Comparison of ENCODE assay signal across 20 mouse cellular contexts in genomic region chr4:150038533-150038932, GRCm38 (mm10). TPM values are rescaled to one million over a fixed set of nuclear protein-coding genes. Genes with fewer than 3 reads are reported as not detected.
DNase-seq lines count a peak whose midpoint lies in the region; TF ChIP-seq lines count a peak whose summit lies in the region.
"Had no signal": no experiment of that assay in that cellular context is flagged by ENCODE, and none has a peak within 500 bp of the region (broad histone marks: within the 10 kb centered on the region; RNA-seq: fewer than 3 reads in every experiment).

No protein-coding gene starts in this region.

- H3K27me3 ChIP-seq in E14TG2a.4 (ENCODE audit: insufficient read depth, low read length): peaks cover 18% of the 10 kb centered on the region
- H3K27me3 ChIP-seq: Patski had no signal

- H3K4me3 ChIP-seq in E14TG2a.4 (replicated peaks; ENCODE audit: low read length): 0 out of 2 replicates have a peak overlapping the region, but pooled peaks have one; percentile 17

- peak; percentile 40 for DNase-seq in adrenal gland, adult 2 months
- DNase-seq in adrenal gland, adult 8-10 months: no peak
- DNase-seq in adrenal gland, postnatal 14 days: peak; percentile 40
- no peak for DNase-seq in adrenal gland, postnatal 4 days (ENCODE audit: low spot score in 2 of 2)
- DNase-seq in testis, postnatal 14 days (ENCODE audit: low spot score): peak; percentile 58
- no peak for DNase-seq in testis, postnatal 10 days (ENCODE audit: low spot score)
- DNase-seq in cerebellum, adult 8-10 months: no peak
- DNase-seq: adrenal gland, postnatal 10 days; adrenal gland, postnatal 25 days; B cell, adult 2 months; cerebellum, adult 11 months; cerebellum, adult 11-12 months; cerebellum, adult 18-20 months; cerebellum, adult 2 months; cerebellum, adult 9-10 months; cerebellum, adult 9-11 months; cerebellum, postnatal 10 days had no signal

- TF ChIP-seq CTCF in E14TG2a.4 (conservative IDR thresholded peaks at IDR 0.05; ENCODE audit: low read length): no peak

- H3K4me1 ChIP-seq in E14TG2a.4 (replicated peaks; ENCODE audit: low read depth, low read length): peaks cover 66% of the 10 kb centered on the region

- no peaks in the 10 kb centered on the region for H3K9me3 ChIP-seq in E14TG2a.4 (ENCODE audit: low read length)

- H3K36me3 ChIP-seq in E14TG2a.4 (ENCODE audit: insufficient read depth, low read length): no peaks in the 10 kb centered on the region
- H3K36me3 ChIP-seq: G1E had no signal

RNA-seq across cellular contexts. Expression of gene H6pd, which starts 29.7 kb away (rescaled TPM):
- total RNA-seq in adrenal gland, adult 2 months (2021): 100 to 1,000 TPM; 120 to 197 TPM
- polyA plus RNA-seq in adrenal gland, adult 2 months (2012; rRNA removed): 146 and 154 TPM in 2 replicates
- total RNA-seq in adrenal gland, adult 8-10 months (2022): 100 to 1,000 TPM; 122 to 173 (median 155) TPM
- total RNA-seq in adrenal gland, postnatal 14 days (2021): 115 and 132 TPM in 2 replicates
- 100 to 1,000 TPM; 108 to 120 TPM for total RNA-seq in adrenal gland, postnatal 4 days (2021)

RNA-seq across cellular contexts. Expression of gene Gpr157, which starts 48.6 kb away (rescaled TPM):
- total RNA-seq in adrenal gland, adult 2 months (2021): 1 to 10 TPM; 1.0 to 2.0 TPM
- 1.9 and 2.2 TPM in 2 replicates for polyA plus RNA-seq in adrenal gland, adult 2 months (2012; rRNA removed)
- 1 to 10 TPM; 1.4 to 3.3 (median 2.3) TPM for total RNA-seq in adrenal gland, adult 8-10 months (2022)
- total RNA-seq in adrenal gland, postnatal 14 days (2021): 1.3 and 2.3 TPM in 2 replicates
- total RNA-seq in adrenal gland, postnatal 4 days (2021): 1 to 10 TPM; 3.1 to 3.8 TPM

Comparison
In these comparisons a context has a peak if more than half of its experiments do, and no peak if none do; other contexts are left out.
1. DNase-seq: peak in adrenal gland, adult 2 months (single experiment), adrenal gland, postnatal 14 days (single experiment) and testis, postnatal 14 days (single experiment); none in adrenal gland, adult 8-10 months (single experiment), adrenal gland, postnatal 4 days (0 of 2), testis, postnatal 10 days (single experiment) and cerebellum, adult 8-10 months (single experiment).